Mouse (Mus musculus) CD8-positive naive resting alpha-beta T cell, adult 57 days (primary cell): ENCODE data around the gene Gpr146. TPM values are rescaled to one million over a fixed set of nuclear protein-coding genes. Genes with fewer than 3 reads are reported as not detected.

Experiments used
- total RNA-seq: library from RNA; stranded (reverse); gene quantifications from one replicate; pipeline ENCODE4 v1.2.4, GENCODE M21; 2023

The Gpr146 gene
- 28.8 TPM for total RNA-seq

DNA sequence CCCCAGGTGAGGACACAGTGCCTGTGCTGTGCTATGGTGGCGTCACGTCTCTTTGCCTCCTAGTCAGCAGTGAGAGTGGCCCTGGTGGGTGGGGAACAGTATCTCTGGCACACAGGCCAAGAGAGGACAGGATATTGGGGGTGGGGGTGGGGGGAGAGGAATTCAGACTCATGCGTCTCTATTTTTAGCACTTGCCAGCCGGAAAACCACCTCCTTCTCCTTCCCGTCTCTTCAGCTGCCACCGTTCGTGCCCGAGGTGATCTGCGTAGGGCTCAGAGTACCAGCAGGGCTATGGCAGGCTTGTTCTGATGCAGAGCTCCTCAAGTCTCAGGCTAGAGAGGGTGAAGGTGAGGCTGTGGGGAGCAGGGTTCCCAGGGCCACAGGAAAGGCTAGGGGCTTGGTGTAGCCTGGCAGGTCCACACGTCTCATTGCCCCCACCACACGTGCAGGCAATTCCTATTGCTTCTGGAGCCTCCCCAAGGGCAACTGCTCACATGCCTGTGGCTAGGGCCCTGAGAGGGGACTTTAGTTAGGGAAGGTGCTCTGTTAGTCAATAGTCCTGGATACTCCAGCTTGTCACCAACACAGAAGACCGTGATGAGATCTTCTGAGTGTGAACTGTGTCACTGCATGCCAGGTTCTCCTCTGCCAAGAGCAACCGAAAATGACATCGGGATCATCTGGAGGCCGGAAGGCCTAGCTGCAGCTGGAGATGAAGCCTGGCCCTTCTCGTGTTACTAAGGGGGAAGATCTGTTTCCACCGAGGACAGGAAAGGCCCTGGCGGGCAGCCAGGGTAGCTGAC, at the start of gene Gpr146:
Gene Gpr146, plus strand, starts transcription at position 230 of the 803 bp plus-strand sequence.

DNA sequence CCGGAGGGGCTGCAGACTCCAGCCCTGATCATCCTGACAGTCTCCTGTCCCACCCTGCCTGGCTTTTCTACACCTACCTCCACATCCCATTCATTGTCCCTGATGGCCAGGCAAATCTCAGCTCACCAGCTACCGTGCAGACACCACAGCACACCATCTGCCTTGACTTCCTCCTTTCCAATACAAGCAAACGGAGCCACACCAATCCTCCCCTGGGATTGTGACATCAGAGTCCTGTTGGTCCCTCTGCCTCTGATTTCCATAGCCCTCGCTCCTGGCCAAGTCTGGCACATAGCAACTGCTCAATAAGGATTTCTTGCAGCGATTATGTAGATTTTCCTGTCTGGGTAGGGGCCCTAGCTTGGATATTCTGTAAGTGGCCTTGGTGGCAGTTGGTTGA, 26.4 kb upstream of the Gpr146 start, which contains the start of gene Cox19:
Gene Cox19, minus strand, starts transcription at position 285 of the 400 bp plus-strand sequence.

DNA sequence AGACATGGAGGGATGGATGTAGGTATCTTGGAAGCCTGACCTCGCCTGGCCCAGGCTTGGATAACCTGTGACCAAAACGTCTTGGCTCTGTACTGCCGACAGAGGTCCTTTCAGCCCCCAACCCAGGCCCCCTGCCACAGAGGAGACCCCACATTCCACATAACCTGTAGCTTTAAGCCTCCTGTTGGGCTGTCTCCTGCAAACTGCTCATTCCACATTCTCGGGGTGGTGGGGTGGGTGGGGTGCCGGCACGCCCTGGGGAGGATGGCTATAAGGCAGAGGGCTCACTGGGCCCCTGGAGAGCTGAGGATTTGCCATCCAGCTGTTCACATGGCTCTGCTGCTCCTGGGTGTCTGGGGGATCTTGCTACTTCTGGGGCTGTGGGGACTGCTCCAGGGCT, 25.2 kb upstream of the Gpr146 start, which contains the start of gene Cyp2w1:
Gene Cyp2w1, plus strand, starts transcription at position 301 of the 400 bp plus-strand sequence.

GRCm38 (mm10) chr5:139404801-139405401, 27.4 kb downstream of the Gpr146 start, which contains the start of gene C130050O18Rik:
Gene C130050O18Rik (plus strand): TSS chr5:139405280.

DNA sequence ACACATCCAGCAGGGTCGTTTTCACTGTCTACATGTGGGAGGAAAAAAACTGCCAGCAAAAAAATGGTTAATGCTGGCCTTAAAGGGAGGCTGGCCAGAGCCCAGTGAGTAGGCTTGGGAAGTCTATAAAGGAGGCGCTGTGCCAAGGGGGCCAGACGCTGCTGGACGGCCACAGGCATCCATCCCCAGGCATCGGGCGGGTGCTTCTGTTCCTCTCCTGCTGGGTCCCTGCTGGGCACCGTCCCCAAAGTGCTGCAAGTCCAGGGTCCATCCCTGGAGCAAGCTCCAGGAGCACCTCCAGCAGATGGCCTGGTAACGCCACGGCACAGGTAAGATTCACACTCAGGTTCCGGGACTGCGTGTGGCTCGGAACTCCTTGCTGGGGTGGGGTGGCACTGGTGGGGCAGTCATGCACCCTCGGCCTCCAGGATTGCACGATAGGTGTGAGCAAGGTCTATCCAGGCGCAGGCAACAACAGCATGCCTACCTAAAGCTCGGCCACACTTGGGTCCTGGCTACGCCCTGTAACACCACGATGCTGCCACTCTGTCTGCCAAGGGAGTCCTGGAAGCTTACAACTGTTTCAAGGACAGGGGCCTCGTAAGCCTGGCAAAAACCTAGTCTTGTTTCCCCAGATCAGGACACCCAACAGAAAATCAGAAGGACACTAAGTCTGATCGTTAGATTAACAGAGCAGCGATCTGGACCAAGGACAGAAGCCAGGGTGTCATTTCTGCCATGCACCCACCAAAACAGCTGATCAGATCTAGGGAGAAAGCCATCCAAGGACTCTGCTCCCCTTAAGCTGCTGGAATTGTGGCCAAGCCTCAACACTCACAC, 45.7 kb downstream of the Gpr146 start, which contains the start of gene Gper1:
Gene Gper1, plus strand, starts transcription at position 126 of the 840 bp plus-strand sequence.

Other genes with a start within 250 kb of the Gpr146 start
- gene Prkar1b, start 227.7 kb upstream of the Gpr146 start, total RNA-seq: 0.52 TPM
- gene Dnaaf5, start 227.5 kb upstream of the Gpr146 start, total RNA-seq: 25.4 TPM
- 75.1 TPM for gene Sun1, start 177.1 kb upstream of the Gpr146 start, total RNA-seq
- 36.8 TPM for gene Get4, start 125.4 kb upstream of the Gpr146 start, total RNA-seq
- 2.6 TPM for gene Adap1, start 52.1 kb upstream of the Gpr146 start, total RNA-seq
- gene Cox19, start 26.3 kb upstream of the Gpr146 start, total RNA-seq: 17.8 TPM
- not detected for gene Cyp2w1, start 25.1 kb upstream of the Gpr146 start, total RNA-seq
- gene C130050O18Rik, start 27.6 kb downstream of the Gpr146 start, total RNA-seq: not detected
- gene Gper1, start 45.5 kb downstream of the Gpr146 start, total RNA-seq: not detected
- gene 3110082I17Rik, start 82.8 kb downstream of the Gpr146 start, total RNA-seq: 5.2 TPM
- gene Zfand2a, start 106.9 kb downstream of the Gpr146 start, total RNA-seq: 74.3 TPM
- gene Uncx, start 165.8 kb downstream of the Gpr146 start, total RNA-seq: not detected